Mouse (Mus musculus) spleen, postnatal 36 days (tissue): Measurements from ENCODE around the gene Thap12.

ENCODE experiments used
- DNase-seq, 2 experiments: peaks; one replicate each; pipeline ENCODE4 v3.0.0; 2022; ENCODE audit warnings: low spot score in 2 of 2, mixed read lengths in 1 of 2

Thap12 gene

GRCm38 (mm10) chr7:98698041-98698440, 4.9 kb upstream of the Thap12 start:
- DNase-seq: no peak

DNA sequence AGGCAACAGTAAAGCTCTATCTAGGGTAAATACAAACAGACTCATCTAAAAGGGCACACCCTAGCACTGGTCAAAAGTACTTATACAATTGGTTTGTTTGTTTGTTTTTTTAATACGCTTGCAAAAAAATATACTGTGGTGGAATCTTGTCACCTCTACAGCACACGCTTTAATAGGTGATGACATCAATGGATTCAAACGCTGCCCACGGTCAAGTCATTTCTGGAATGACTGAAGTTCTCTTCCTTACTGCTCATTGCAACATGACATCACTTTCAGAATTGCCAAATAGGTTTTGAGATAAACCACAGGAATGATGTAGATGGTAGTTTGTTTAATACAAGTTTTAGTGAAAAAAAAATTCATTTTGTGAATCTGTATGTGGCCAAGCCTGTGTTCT, 4.3 kb upstream of the Thap12 start:
- DNase-seq: no peak

- DNase-seq: no peak
Measured at GRCm38 (mm10) chr7:98701771-98702170, 1.1 kb upstream of the Thap12 start.

GRCm38 (mm10) chr7:98703365-98703881, 520 bp downstream of the Thap12 start:
- DNase-seq: peak; percentile 35 to 45

- DNase-seq: no peak
Measured at GRCm38 (mm10) chr7:98704276-98704675, 1.4 kb downstream of the Thap12 start.

DNA sequence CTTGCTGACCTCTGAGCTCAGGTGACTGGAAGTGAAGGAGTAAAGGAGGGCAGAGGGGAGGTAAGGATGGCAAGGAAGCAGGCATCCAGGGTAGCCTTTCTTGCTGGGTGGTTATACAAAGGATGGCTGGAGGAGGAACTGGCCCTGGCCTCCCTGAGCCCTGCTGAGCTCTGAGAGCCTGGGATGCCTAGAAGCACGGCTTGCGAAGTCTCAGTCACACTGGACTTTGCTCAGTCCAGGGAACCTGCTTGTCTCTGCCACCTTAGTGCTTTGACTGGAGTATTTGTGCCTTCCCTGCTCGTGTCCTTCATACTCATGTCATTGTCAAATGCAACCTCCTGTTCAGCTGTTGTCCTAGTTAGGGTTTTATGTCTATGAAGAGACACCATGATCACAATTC, 10.8 kb downstream of the Thap12 start:
- DNase-seq: no peak

GRCm38 (mm10) chr7:98717438-98717837, 14.5 kb downstream of the Thap12 start:
- no peak for DNase-seq

DNA sequence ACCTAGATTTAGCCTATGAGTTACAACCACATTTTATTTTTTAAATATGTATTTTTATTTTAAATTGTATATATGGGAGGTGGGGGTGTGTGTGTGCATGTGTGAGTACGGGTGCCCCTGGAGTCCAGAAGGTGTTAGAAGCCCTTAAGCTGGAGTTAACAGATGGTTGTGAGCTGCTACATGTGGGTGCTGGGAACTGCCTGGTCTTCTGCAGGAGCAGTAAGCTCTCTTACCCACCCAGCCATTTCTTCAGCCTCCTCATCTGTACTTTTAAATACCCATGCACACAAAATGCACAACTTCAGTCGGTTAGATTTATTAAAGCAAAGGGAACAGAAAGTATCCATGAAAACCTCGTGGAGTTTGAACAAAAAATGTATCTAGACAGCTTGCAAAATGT, 16.9 kb downstream of the Thap12 start:
- no peak for DNase-seq

- no peak for DNase-seq
Measured at GRCm38 (mm10) chr7:98720731-98721130, 17.8 kb downstream of the Thap12 start.

- DNase-seq: no peak
Measured at GRCm38 (mm10) chr7:98721172-98721571, 18.3 kb downstream of the Thap12 start.

- DNase-seq: no peak
Measured at GRCm38 (mm10) chr7:98721623-98722022, 18.7 kb downstream of the Thap12 start.

GRCm38 (mm10) chr7:98725686-98726195, 22.8 kb downstream of the Thap12 start:
- DNase-seq: no peak

DNA sequence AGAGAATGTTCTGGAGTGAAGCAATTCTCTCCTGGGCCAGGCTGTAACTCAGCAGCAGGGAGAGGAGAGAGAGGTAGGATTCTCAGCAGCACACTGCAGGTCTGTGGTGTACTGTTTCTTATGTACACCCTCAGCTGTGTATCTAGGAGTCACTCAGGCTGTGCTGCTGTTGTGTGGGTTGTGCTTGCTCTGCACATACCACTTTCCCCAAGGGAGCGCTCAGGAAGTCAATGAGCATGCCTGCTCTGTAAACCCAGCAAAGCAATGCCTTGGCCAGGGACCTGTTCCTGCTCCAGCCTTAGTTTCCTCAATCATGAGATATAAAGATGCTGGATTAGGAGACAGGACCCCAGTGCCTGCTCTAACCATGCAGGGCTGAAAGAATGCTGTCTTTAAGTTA, 25.1 kb downstream of the Thap12 start:
- DNase-seq: no peak

- no peak for DNase-seq
Measured at GRCm38 (mm10) chr7:98728499-98728898, 25.6 kb downstream of the Thap12 start.

- DNase-seq: no peak
Measured at GRCm38 (mm10) chr7:98729661-98730271, 26.9 kb downstream of the Thap12 start.

DNA sequence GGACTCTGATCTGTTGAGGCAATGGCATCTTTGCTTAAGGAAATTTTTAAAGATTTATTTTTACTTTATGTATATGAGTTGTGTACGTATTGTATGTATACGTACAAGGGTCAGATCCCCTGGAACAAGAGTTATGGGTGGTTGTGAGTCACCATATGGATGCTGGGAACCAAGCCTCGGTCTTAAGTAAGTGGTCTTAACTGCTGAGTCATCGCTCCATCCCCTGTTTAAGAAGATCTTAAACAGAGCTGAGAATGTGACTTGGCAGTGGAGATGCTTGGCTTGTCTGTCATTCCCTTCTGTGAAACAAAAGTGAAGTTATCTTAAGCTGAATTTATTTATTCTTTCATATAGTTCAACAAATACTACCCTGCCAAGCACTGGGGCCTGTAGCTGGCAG, 31.1 kb downstream of the Thap12 start:
- DNase-seq: no peak

GRCm38 (mm10) chr7:98734876-98735275, 32.0 kb downstream of the Thap12 start:
- no peak for DNase-seq

GRCm38 (mm10) chr7:98736780-98737550, 34.1 kb downstream of the Thap12 start:
- no peak for DNase-seq

GRCm38 (mm10) chr7:98740363-98740762, 37.5 kb downstream of the Thap12 start:
- DNase-seq: no peak

- DNase-seq: peak; percentile 23 to 24
Measured at GRCm38 (mm10) chr7:98743312-98743711, 40.4 kb downstream of the Thap12 start.

- no peak for DNase-seq
Measured at GRCm38 (mm10) chr7:98750404-98750803, 47.5 kb downstream of the Thap12 start.

- no peak for DNase-seq
Measured at GRCm38 (mm10) chr7:98752680-98753079, 49.8 kb downstream of the Thap12 start.

GRCm38 (mm10) chr7:98756050-98756449, 53.1 kb downstream of the Thap12 start:
- DNase-seq: no peak
